Mouse (Mus musculus) liver, embryonic 16.5 days (tissue): Measurements from ENCODE around the gene Lrrtm1. TPM values are rescaled to one million over a fixed set of nuclear protein-coding genes. Genes with fewer than 3 reads are reported as not detected.

Experiments
- ATAC-seq: fragments of 200-750 bp; cut with Nextera tagmentation; 2 replicates; pipeline ENCODE4 v1.8.0; 2017; ENCODE audit warnings: low read depth, mild to moderate bottlenecking, moderate number of reproducible peaks, moderate library complexity
- H3K27ac ChIP-seq: fragments of 300-500 bp; sonication (generic); 2 replicates; pipeline ENCODE4 v1.5.1; 2014; ENCODE audit warnings: mild to moderate bottlenecking, low read length
- H3K27me3 ChIP-seq: fragments of 300-500 bp; sonication (generic); 2 replicates; pipeline ENCODE4 v1.6.1; 2014; ENCODE audit warnings: low read depth, low read length, mixed read lengths; ENCODE audit not compliant: control insufficient read depth, insufficient read depth
- H3K36me3 ChIP-seq: fragments of 300-500 bp; sonication (generic); 2 replicates; pipeline ENCODE4 v1.6.1; 2014; ENCODE audit warnings: mild to moderate bottlenecking; ENCODE audit not compliant: control insufficient read depth, insufficient read depth
- H3K4me1 ChIP-seq: fragments of 300-500 bp; sonication (generic); 2 replicates; pipeline ENCODE4 v1.6.1; 2014; ENCODE audit warnings: low read depth, low read length, mixed read lengths; ENCODE audit not compliant: control insufficient read depth
- H3K4me2 ChIP-seq: fragments of 300-500 bp; sonication (generic); 2 replicates; pipeline ENCODE4 v1.6.1; 2014; ENCODE audit warnings: low read depth, low read length, mixed read lengths
- H3K4me3 ChIP-seq: fragments of 300-500 bp; sonication (generic); 2 replicates; pipeline ENCODE4 v1.5.1; 2014; ENCODE audit warnings: low read depth, mild to moderate bottlenecking, low read length
- H3K9ac ChIP-seq: fragments of 300-500 bp; sonication (generic); 2 replicates; pipeline ENCODE4 v1.6.1; 2014; ENCODE audit warnings: low read depth, low read length
- H3K9me3 ChIP-seq: fragments of 300-500 bp; sonication (generic); replicated peaks from 2 replicates; pipeline ENCODE4 v1.6.1; 2016; ENCODE audit warnings: low read length; ENCODE audit not compliant: control insufficient read depth
- WGBS: fragments of 180-500 bp; shearing (Covaris S2); extraction: QIAGEN DNeasy Blood & Tissue Kit; methylation state at CpG from one replicate; pipeline ENCODE4 v1.1.7; 2014; ENCODE audit not compliant: insufficient replicate concordance; 5-methylcytosine and 5-hydroxymethylcytosine counted together
- polyA plus RNA-seq: library from polyadenylated mRNA; unstranded; fragments of >200 nt; fragmentation: Nextera tagmentation; extraction: Ambion mirVana; gene quantifications from 2 replicates; pipeline ENCODE4 v1.2.1, GENCODE M21; 2015

Lrrtm1 gene
- polyA plus RNA-seq, 1 experiment from 2014 or later, result not detected

GRCm38 (mm10) chr6:77222849-77223638 is 19.4 kb upstream of the Lrrtm1 start:
- Histone ChIP-seq H3K27ac (no peak overlapping the region), H3K36me3 (no peaks in the 10 kb centered on the region), H3K4me1 (no peaks in the 10 kb centered on the region), H3K27me3 (no peaks in the 10 kb centered on the region), H3K4me2 (no peak overlapping the region), H3K9ac (no peak overlapping the region), H3K9me3 (no peaks in the 10 kb centered on the region), H3K4me3 (no peak overlapping the region)
- 64% methylated on average over 16 of the region's 16 CpGs for WGBS
- ATAC-seq, result no peak

- Histone ChIP-seq H3K9me3 (no peaks in the 10 kb centered on the region), H3K36me3 (no peaks in the 10 kb centered on the region), H3K9ac (no peak overlapping the region), H3K4me3 (no peak overlapping the region), H3K4me2 (no peak overlapping the region), H3K4me1 (no peaks in the 10 kb centered on the region), H3K27ac (no peak overlapping the region), H3K27me3 (peaks cover 30% of the 10 kb centered on the region)
- no peak for ATAC-seq
- WGBS, result 7% methylated on average over 1 of the region's 1 CpGs
Measured at GRCm38 (mm10) chr6:77240426-77240825, 2.1 kb upstream of the Lrrtm1 start.

- no peak overlapping the region for H3K4me3 ChIP-seq
- no peaks in the 10 kb centered on the region for H3K9me3 ChIP-seq
- H3K9ac ChIP-seq, result no peak overlapping the region
- no peaks in the 10 kb centered on the region for H3K4me1 ChIP-seq
- H3K27ac ChIP-seq, result no peak overlapping the region
- H3K4me2 ChIP-seq, result no peak overlapping the region
- WGBS, result under 1% methylated on average over 43 of the region's 43 CpGs
- no peaks in the 10 kb centered on the region for H3K36me3 ChIP-seq
- peaks cover 30% of the 10 kb centered on the region for H3K27me3 ChIP-seq
- ATAC-seq, result no peak
Measured at GRCm38 (mm10) chr6:77243541-77244231, 1.2 kb downstream of the Lrrtm1 start.

GRCm38 (mm10) chr6:77253480-77253879 is 11.0 kb downstream of the Lrrtm1 start:
- H3K27me3 ChIP-seq, result no peaks in the 10 kb centered on the region
- H3K4me1 ChIP-seq, result no peaks in the 10 kb centered on the region
- H3K9ac ChIP-seq, result no peak overlapping the region
- no peak overlapping the region for H3K27ac ChIP-seq
- H3K9me3 ChIP-seq, result no peaks in the 10 kb centered on the region
- ATAC-seq, result no peak
- no peak overlapping the region for H3K4me3 ChIP-seq
- WGBS, result 64% methylated on average over 5 of the region's 5 CpGs
- no peak overlapping the region for H3K4me2 ChIP-seq
- no peaks in the 10 kb centered on the region for H3K36me3 ChIP-seq

GRCm38 (mm10) chr6:77256348-77256747 is 13.9 kb downstream of the Lrrtm1 start:
- Histone ChIP-seq H3K4me1 (no peaks in the 10 kb centered on the region), H3K4me3 (no peak overlapping the region), H3K4me2 (no peak overlapping the region), H3K36me3 (no peaks in the 10 kb centered on the region), H3K9ac (no peak overlapping the region), H3K9me3 (no peaks in the 10 kb centered on the region), H3K27me3 (no peaks in the 10 kb centered on the region), H3K27ac (no peak overlapping the region)
- ATAC-seq, result no peak
- 67% methylated on average over 4 of the region's 4 CpGs for WGBS

GRCm38 (mm10) chr6:77257358-77258105 is 15.0 kb downstream of the Lrrtm1 start:
- Histone ChIP-seq H3K36me3 (no peaks in the 10 kb centered on the region), H3K4me2 (no peak overlapping the region), H3K4me3 (no peak overlapping the region), H3K27me3 (no peaks in the 10 kb centered on the region), H3K9ac (no peak overlapping the region), H3K27ac (no peak overlapping the region), H3K4me1 (no peaks in the 10 kb centered on the region), H3K9me3 (no peaks in the 10 kb centered on the region)
- ATAC-seq, result no peak
- 36% methylated on average over 7 of the region's 7 CpGs for WGBS

- Histone ChIP-seq H3K4me2 (no peak overlapping the region), H3K9me3 (no peaks in the 10 kb centered on the region), H3K27me3 (no peaks in the 10 kb centered on the region), H3K27ac (no peak overlapping the region), H3K9ac (no peak overlapping the region), H3K36me3 (no peaks in the 10 kb centered on the region), H3K4me1 (no peaks in the 10 kb centered on the region), H3K4me3 (no peak overlapping the region)
- WGBS, result 45% methylated on average over 3 of the region's 3 CpGs
- no peak for ATAC-seq
Measured at GRCm38 (mm10) chr6:77265163-77265562, 22.7 kb downstream of the Lrrtm1 start.

- H3K27me3 ChIP-seq, result no peaks in the 10 kb centered on the region
- 65% methylated on average over 5 of the region's 5 CpGs for WGBS
Measured at GRCm38 (mm10) chr6:77278794-77279193, 36.3 kb downstream of the Lrrtm1 start.

GRCm38 (mm10) chr6:77286317-77286716 is 43.8 kb downstream of the Lrrtm1 start:
- ATAC-seq, result no peak

More at GRCm38 (mm10) chr6:77278794-77279193, 36.3 kb downstream of the Lrrtm1 start:
- no peak for ATAC-seq
- Histone ChIP-seq H3K36me3 (no peaks in the 10 kb centered on the region), H3K4me3 (no peak overlapping the region), H3K4me1 (no peaks in the 10 kb centered on the region), H3K9me3 (no peaks in the 10 kb centered on the region), H3K9ac (no peak overlapping the region), H3K27ac (no peak overlapping the region), H3K4me2 (no peak overlapping the region)

More at GRCm38 (mm10) chr6:77286317-77286716, 43.8 kb downstream of the Lrrtm1 start:
- H3K27me3 ChIP-seq, result no peaks in the 10 kb centered on the region
- H3K36me3 ChIP-seq, result no peaks in the 10 kb centered on the region
- no peak overlapping the region for H3K4me3 ChIP-seq
- no peaks in the 10 kb centered on the region for H3K9me3 ChIP-seq
- no peak overlapping the region for H3K9ac ChIP-seq
- H3K4me2 ChIP-seq, result no peak overlapping the region
- H3K27ac ChIP-seq, result no peak overlapping the region
- WGBS, result 65% methylated on average over 5 of the region's 5 CpGs
- H3K4me1 ChIP-seq, result no peaks in the 10 kb centered on the region
